Mouse (Mus musculus): ENCODE measurements around the gene Syngap1.

Syngap1 gene

GRCm38 (mm10) chr17:26936453-26936852, 4.6 kb upstream of the Syngap1 start:
- no peak for DNase-seq (ENCODE audit: low read depth, low spot score)

- no peak for DNase-seq (ENCODE audit: low read depth, low spot score)
Observed at GRCm38 (mm10) chr17:26936921-26937695, 3.9 kb upstream of the Syngap1 start.

GRCm38 (mm10) chr17:26937883-26938695, 3.0 kb upstream of the Syngap1 start:
- DNase-seq (ENCODE audit: low read depth, low spot score): no peak

- DNase-seq (ENCODE audit: low read depth, low spot score): no peak
Observed at GRCm38 (mm10) chr17:26938731-26939130, 2.3 kb upstream of the Syngap1 start.

GRCm38 (mm10) chr17:26939178-26939972, 1.7 kb upstream of the Syngap1 start, which contains the start of gene Cuta:
Gene Cuta, minus strand, starts transcription at chr17:26939569.
- peak; percentile 100 for DNase-seq (ENCODE audit: low read depth, low spot score)

GRCm38 (mm10) chr17:26939973-26940300, 1.1 kb upstream of the Syngap1 start:
- DNase-seq (ENCODE audit: low read depth, low spot score): no peak

- no peak for DNase-seq (ENCODE audit: low read depth, low spot score)
Observed at GRCm38 (mm10) chr17:26941841-26942570, 953 bp downstream of the Syngap1 start.

- DNase-seq (ENCODE audit: low read depth, low spot score): no peak
Observed at GRCm38 (mm10) chr17:26945824-26946495, 4.9 kb downstream of the Syngap1 start.

- no peak for DNase-seq (ENCODE audit: low read depth, low spot score)
Observed at GRCm38 (mm10) chr17:26946567-26946966, 5.5 kb downstream of the Syngap1 start.

- DNase-seq (ENCODE audit: low read depth, low spot score): no peak
Observed at GRCm38 (mm10) chr17:26947231-26948100, 6.4 kb downstream of the Syngap1 start.

GRCm38 (mm10) chr17:26948316-26949050, 7.4 kb downstream of the Syngap1 start:
- no peak for DNase-seq (ENCODE audit: low read depth, low spot score)

GRCm38 (mm10) chr17:26949051-26949577, 8.1 kb downstream of the Syngap1 start:
- DNase-seq (ENCODE audit: low read depth, low spot score): peak; percentile 70

GRCm38 (mm10) chr17:26949866-26950265, 8.8 kb downstream of the Syngap1 start:
- DNase-seq (ENCODE audit: low read depth, low spot score): no peak

GRCm38 (mm10) chr17:26950560-26951288, 9.7 kb downstream of the Syngap1 start:
- DNase-seq (ENCODE audit: low read depth, low spot score): no peak

GRCm38 (mm10) chr17:26951406-26951805, 10.4 kb downstream of the Syngap1 start:
- DNase-seq (ENCODE audit: low read depth, low spot score): peak; percentile 89

GRCm38 (mm10) chr17:26951952-26952877, 11.2 kb downstream of the Syngap1 start:
- DNase-seq (ENCODE audit: low read depth, low spot score): no peak

GRCm38 (mm10) chr17:26953201-26953600, 12.1 kb downstream of the Syngap1 start:
- no peak for DNase-seq (ENCODE audit: low read depth, low spot score)
